Mouse (Mus musculus) hematopoietic multipotent progenitor cell, adult 10-12 weeks (in vitro differentiated cells): Measurements from ENCODE around the gene Ptcd2. TPM values are rescaled to one million over a fixed set of nuclear protein-coding genes. Genes with fewer than 3 reads are reported as not detected.

Experiments
- polyA plus RNA-seq: library from polyadenylated mRNA; stranded (reverse); fragments of >175 nt; gene quantifications from 2 replicates; pipeline ENCODE4 v1.2.3, GENCODE M21; 2012; ENCODE audit warnings: low replicate concordance

Gene Ptcd2
- 17.8 and 20.0 TPM in 2 replicates for polyA plus RNA-seq

GRCm38 (mm10) chr13:99344599-99345575, at the start of gene Ptcd2, which contains the start of gene Mrps27:
TSS of gene Ptcd2 (minus strand) at chr13:99344705.
TSS of gene Mrps27 (plus strand) at chr13:99344786.

Other genes with a start within 250 kb of the Ptcd2 start
- gene Zfp366, start 159.9 kb downstream of the Ptcd2 start, polyA plus RNA-seq, result 9.8 and 11.2 TPM in 2 replicates
- 4.0 and 6.9 TPM in 2 replicates for gene Mrps27, start 81 bp upstream of the Ptcd2 start, polyA plus RNA-seq
- 0.03 TPM in 2 replicates for gene Map1b, start 171.8 kb upstream of the Ptcd2 start, polyA plus RNA-seq